Mouse (Mus musculus) common myeloid progenitor, adult 5-6 weeks (primary cell): ENCODE measurements around the gene Spop. TPM values are rescaled to one million over a fixed set of nuclear protein-coding genes. Genes with fewer than 3 reads are reported as not detected.

ENCODE experiments used
- ATAC-seq: replicated peaks from 2 replicates; pipeline ENCODE4 v1.8.0; 2016; ENCODE audit warnings: low read depth, mild to moderate bottlenecking, moderate TSS enrichment, inconsistent platforms; ENCODE audit not compliant: poor library complexity, severe bottlenecking
- total RNA-seq: library from RNA; stranded (forward); fragments of 200-1000, 187-1606 nt; gene quantifications from 2 replicates; pipeline ENCODE4 v1.2.3, GENCODE M21; 2017

Gene Spop
- total RNA-seq, 1 experiment from 2014 or later, result 64.9 TPM

GRCm38 (mm10) chr11:95414536-95415161 is 769 bp downstream of the Spop start:
- ATAC-seq, result peak; percentile 70

GRCm38 (mm10) chr11:95415931-95416330 is 2.1 kb downstream of the Spop start:
- ATAC-seq, result no peak

- ATAC-seq, result no peak
Measured at GRCm38 (mm10) chr11:95417341-95417740, 3.5 kb downstream of the Spop start.

GRCm38 (mm10) chr11:95420880-95421435 is 7.1 kb downstream of the Spop start:
- ATAC-seq, result no peak

- no peak for ATAC-seq
Measured at GRCm38 (mm10) chr11:95423505-95423904, 9.6 kb downstream of the Spop start.

GRCm38 (mm10) chr11:95431344-95431743 is 17.5 kb downstream of the Spop start:
- ATAC-seq, result 0 out of 2 replicates have a peak, but pooled peaks have one; percentile 5

GRCm38 (mm10) chr11:95432194-95432593 is 18.3 kb downstream of the Spop start:
- ATAC-seq, result peak; percentile 68; the same call in 1 of the 2 replicates

- ATAC-seq, result no peak
Measured at GRCm38 (mm10) chr11:95445371-95445770, 31.5 kb downstream of the Spop start.

GRCm38 (mm10) chr11:95446580-95447305 is 32.9 kb downstream of the Spop start:
- no peak for ATAC-seq

- no peak for ATAC-seq
Measured at GRCm38 (mm10) chr11:95448346-95448745, 34.5 kb downstream of the Spop start.

GRCm38 (mm10) chr11:95455331-95455730 is 41.5 kb downstream of the Spop start:
- ATAC-seq, result no peak

GRCm38 (mm10) chr11:95460872-95461271 is 47.0 kb downstream of the Spop start:
- ATAC-seq, result no peak

GRCm38 (mm10) chr11:95462168-95462567 is 48.3 kb downstream of the Spop start:
- no peak for ATAC-seq

GRCm38 (mm10) chr11:95467731-95468130 is 53.9 kb downstream of the Spop start:
- ATAC-seq, result no peak

- ATAC-seq, result no peak
Measured at GRCm38 (mm10) chr11:95472942-95473341, 59.1 kb downstream of the Spop start.

- no peak for ATAC-seq
Measured at GRCm38 (mm10) chr11:95473456-95473855, 59.6 kb downstream of the Spop start.

GRCm38 (mm10) chr11:95476323-95476722 is 62.4 kb downstream of the Spop start:
- ATAC-seq, result no peak

- no peak for ATAC-seq
Measured at GRCm38 (mm10) chr11:95479458-95479857, 65.6 kb downstream of the Spop start.

- ATAC-seq, result no peak
Measured at GRCm38 (mm10) chr11:95480662-95481061, 66.8 kb downstream of the Spop start.

GRCm38 (mm10) chr11:95485634-95486033 is 71.8 kb downstream of the Spop start:
- ATAC-seq, result no peak

GRCm38 (mm10) chr11:95487237-95487636 is 73.4 kb downstream of the Spop start:
- no peak for ATAC-seq
